Mouse (Mus musculus) spleen, embryonic (tissue): ENCODE data around the gene F2rl3.

Experiments used
- CTCF ChIA-PET: fragments of 350-600 bp; sonication (Branson Sonifier 250); formaldehyde crosslinking; loops from one replicate; lab custom pipeline; 2022; lab: Charles Lee

The F2rl3 gene

GRCm38 (mm10) chr8:72761322-72762051 is at the start of gene F2rl3:
TSS of gene F2rl3 (plus strand) at chr8:72761880.
- CTCF ChIA-PET = no interaction called here

DNA sequence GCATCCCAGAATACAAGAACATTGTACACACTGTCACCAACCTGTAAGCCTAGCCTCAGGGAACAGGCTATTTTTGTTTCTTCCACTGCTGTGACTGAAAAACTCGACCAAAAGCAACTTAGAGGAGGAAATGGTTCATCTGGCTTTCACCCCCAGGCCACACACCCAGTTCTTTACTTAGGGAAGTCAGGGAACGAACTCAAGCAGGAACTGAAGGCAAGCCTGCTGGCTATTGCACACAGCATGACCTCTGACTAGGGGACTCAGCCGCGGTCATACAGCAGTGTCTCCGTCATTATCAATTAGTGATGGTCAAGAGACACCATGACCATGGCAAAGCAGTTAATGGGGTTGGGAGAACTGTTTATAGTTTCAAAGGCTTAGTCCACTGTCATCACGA is 49.1 kb upstream of the F2rl3 start:
- CTCF ChIA-PET = no interaction called here

DNA sequence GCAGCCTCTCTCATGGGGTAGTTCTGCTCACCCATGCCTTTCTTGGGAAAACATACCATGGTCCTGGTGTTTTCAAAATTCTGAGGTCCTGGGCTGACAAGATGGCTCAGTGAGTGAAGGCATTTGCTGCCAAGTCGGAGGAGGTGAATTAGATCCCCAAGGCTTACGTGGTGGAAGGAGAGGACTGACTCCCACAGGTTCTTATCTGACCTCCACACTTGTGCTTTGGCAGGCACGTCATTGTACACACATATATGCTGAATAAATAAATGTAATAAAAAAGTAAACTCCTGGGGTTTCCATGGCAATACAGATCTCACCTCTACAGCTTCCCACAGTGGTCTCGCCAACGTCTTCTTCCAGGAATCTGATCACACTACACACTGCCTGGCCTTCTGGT is 45.1 kb upstream of the F2rl3 start:
- CTCF ChIA-PET = no interaction called here

DNA sequence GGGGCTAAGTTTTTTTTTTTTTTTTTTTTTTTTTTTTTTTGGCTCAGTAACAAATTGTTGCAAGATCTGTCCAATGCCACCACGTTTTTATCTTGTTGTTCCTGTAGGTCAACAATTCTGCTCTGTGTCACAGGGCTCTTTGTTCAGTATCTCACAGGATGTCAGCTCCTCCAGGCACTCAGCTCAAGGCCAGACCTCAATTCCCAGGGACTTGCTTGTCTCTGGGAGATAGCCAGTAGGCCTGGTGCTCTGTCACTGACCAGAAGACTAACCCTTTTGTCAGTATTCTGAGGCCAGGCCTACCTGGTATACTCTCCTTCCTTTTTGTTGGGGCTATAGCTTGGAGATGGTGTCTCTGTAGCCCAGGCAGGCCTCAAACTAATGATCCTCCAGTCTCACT is 41.1 kb upstream of the F2rl3 start:
- CTCF ChIA-PET = no interaction called here

- CTCF ChIA-PET = no interaction called here
Measured at GRCm38 (mm10) chr8:72722769-72723650, 38.7 kb upstream of the F2rl3 start, which contains the start of gene Sin3b. TSS of gene Sin3b (plus strand) at chr8:72723285.

- CTCF ChIA-PET = no interaction called here
Measured at GRCm38 (mm10) chr8:72723651-72724001, 38.1 kb upstream of the F2rl3 start.

GRCm38 (mm10) chr8:72728636-72729035 is 33.0 kb upstream of the F2rl3 start:
- CTCF ChIA-PET = no interaction called here

GRCm38 (mm10) chr8:72735001-72735400 is 26.7 kb upstream of the F2rl3 start:
- CTCF ChIA-PET = no interaction called here

GRCm38 (mm10) chr8:72736868-72737267 is 24.8 kb upstream of the F2rl3 start:
- CTCF ChIA-PET = no interaction called here

DNA sequence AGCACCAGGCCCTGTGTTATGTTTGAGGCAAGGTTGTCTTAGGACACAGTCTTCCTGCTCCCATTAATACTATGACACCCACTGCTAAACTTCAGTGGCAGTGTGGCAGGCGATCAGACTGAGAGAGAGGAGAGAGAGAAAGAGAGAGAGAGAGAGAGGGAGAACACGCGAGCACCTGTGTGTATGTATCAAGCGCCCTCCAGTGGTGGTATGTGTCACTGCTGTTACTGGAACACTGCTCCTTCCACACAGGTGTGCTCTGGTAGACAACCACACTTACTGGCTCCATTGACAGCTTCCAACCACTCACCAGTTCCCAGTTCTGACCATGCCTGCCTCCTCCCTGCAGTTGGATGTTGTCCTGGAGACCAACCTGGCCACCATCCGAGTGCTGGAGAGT is 15.6 kb upstream of the F2rl3 start:
- CTCF ChIA-PET = interaction anchor here (0.7 kb wide), 1 partner anchor 66 kb away, joined by 3 read pairs; no protein-coding TSS in a partner anchor

- CTCF ChIA-PET = no interaction called here
Measured at GRCm38 (mm10) chr8:72749846-72750245, 11.8 kb upstream of the F2rl3 start.

GRCm38 (mm10) chr8:72750266-72750665 is 11.4 kb upstream of the F2rl3 start:
- CTCF ChIA-PET = no interaction called here

DNA sequence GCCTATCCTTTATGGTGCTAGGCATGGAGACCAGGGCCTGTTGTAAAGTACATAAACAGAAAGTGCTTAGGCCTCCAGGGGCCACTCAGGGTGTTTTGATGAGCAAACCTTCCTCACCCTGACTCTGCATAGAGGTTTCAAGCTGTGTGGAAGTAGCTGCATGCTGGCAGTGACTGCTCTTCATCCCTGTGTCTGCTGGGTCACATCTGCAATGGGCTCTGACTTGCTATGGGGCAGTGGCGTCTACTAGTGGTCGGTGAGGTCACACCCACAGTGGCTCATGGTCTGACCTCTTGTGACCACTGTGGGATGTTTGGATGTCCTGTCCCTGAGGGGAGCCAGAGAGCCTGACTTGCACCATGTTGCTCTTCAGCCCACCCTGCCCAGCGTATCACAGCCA is 10.6 kb upstream of the F2rl3 start:
- CTCF ChIA-PET = no interaction called here

DNA sequence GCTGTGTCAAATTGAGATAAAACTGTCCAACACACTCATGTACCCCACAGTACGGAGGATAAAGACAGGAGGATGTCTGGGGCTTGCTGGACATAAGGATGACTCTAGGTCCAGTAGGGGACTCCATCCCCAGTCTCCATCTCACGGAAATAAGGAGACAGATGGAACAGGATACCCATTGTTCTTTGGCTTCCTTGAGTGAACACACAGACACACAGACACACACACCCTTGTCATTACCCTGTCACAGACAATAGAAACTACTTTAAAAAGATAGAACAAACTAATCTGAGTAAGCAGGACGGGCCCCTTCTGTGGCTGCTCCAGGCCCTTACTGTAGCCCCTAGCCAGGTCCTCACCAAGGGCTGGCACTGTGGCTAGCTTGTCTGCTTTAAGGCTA is 9.4 kb upstream of the F2rl3 start:
- CTCF ChIA-PET = no interaction called here

- CTCF ChIA-PET = no interaction called here
Measured at GRCm38 (mm10) chr8:72753165-72753564, 8.5 kb upstream of the F2rl3 start.

DNA sequence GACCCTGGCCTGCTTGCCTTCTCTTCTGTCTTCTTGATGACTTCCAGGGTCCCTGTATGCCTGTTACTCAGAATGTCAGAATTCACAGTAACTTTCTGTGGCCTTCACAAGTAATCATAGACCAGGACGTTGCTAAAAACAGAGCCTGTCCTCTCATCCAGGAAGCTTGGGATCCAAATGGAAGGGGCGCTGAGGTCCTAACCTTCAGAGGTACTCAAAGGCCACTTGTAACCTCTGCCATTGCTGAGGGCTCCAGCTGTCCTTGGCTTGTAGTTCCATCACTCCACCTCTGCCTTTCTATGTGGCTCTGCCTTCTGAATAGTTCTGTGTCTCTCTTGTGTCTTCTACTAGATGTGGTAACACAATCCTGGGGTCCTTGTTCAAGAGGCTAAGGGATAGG is 7.9 kb upstream of the F2rl3 start:
- CTCF ChIA-PET = no interaction called here

DNA sequence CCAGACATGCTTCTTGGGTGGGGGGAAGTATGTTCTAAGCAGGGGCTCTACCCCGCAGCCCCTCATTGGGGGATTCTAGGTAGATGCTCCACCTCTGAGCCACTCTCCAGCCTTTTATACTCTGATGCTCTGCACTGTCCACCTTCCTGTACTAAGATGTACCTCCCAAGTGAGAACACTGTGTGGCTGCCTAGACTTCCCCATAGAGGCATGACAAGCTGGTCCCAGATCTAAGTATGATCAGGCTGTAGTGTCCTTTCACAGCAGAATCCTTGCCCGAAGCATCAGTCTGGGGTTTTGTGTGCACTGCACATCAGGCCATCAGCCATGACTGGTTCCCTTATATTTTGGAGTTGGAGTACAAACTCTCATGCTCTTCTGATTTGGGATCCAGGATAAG is 5.6 kb upstream of the F2rl3 start:
- CTCF ChIA-PET = no interaction called here

DNA sequence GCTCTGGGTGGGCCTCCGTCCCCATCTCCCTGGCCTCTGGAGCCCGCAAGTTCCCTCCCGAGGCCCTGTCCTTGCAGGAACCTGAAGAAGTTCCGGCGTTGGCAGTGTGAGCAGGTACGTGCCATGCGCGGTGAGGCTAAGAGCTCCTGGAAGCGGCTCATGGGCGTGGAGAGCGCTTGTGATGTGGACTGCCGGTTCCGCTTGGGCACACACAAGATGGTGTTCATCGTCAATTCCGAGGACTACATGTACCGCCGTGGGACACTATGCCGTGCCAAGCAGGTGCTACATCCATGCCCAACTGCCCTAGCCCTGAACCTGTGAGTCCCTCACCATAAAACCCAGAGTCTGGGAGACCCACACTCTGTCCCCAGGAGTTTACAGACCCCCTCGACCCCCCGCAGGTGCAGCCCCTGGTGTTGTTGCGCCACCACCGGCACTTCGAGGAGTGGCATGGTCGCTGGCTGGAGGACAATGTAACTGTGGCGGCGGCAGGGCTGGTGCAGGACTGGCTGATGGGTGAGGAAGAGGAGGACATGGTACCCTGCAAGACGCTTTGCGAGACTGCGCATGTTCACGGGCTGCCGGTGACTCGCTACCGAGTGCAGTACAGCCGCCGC is 4.8 kb upstream of the F2rl3 start:
- CTCF ChIA-PET = no interaction called here

DNA sequence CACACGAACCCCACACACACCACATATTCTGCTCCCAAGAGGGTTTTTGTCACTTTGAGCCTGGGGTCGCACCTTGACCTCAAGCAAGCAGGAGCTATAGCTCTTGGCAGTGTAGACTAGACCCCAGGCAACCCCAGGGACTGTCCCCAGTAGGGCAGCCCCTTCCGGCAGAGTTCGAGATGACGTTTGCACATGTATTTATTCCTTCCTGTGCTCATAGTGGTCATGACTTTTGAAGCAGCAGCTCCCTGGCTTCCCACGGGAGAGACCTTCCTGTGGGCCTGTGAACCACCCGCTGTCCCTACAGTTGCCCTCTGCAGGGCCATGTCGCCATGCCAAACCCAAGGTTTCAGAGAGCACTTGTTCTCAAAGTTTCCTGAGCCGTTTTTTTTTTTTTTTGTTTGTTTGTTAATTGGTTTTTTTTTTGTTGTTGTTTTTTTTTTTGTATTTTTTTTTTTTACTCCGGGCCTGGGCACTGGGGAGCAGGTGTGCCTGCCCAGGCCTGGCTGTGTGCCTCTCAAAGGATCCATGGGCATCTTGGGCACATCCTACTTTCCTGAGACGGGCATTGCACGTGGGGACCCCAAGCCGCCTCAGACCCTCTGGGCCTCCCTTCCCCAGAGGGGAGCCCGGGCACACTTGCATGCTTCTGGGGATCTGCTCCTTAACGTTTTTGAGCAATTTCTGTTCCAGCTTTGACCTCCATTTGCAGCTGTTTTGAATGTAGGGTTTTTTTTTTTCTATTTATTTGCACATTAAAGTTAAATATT is 4.1 kb upstream of the F2rl3 start:
- CTCF ChIA-PET = no interaction called here

- CTCF ChIA-PET = no interaction called here
Measured at GRCm38 (mm10) chr8:72758310-72758709, 3.4 kb upstream of the F2rl3 start.

DNA sequence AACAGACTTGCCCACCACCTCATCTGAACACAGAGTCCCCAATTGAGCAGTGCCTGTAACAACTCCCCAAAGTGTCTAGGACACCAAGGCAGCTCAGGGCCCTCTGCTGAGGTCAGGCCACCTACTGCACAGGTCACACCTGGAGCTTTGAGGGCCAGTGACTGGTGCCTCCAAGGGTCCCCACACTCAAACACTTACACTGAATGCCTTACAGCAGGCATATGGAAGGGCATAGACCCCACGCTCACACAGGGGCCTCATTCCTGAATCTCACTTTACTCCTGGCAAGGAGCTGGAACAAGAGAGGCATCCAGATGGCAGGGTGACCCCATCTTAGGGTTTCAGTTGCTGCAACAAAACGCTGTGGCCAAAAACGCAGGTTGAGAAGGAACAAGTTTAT is 1.5 kb upstream of the F2rl3 start:
- CTCF ChIA-PET = no interaction called here

GRCm38 (mm10) chr8:72762306-72762705 is 626 bp downstream of the F2rl3 start:
- CTCF ChIA-PET = no interaction called here
